Mouse (Mus musculus) gastrocnemius, postnatal 10 days (tissue): ENCODE data around the gene Vmp1. TPM values are rescaled to one million over a fixed set of nuclear protein-coding genes. Genes with fewer than 3 reads are reported as not detected.

Source experiments
- DNase-seq: peaks from one replicate; pipeline ENCODE4 v3.0.0; 2021; ENCODE audit warnings: mixed read lengths
- total RNA-seq, 2 experiments: library from RNA; stranded (reverse); gene quantifications; 2 replicates each; pipeline ENCODE4 v1.2.3; 2021

Vmp1 gene
- total RNA-seq, 2 experiments from 2014 or later = 55.6 to 58.5 TPM

DNA sequence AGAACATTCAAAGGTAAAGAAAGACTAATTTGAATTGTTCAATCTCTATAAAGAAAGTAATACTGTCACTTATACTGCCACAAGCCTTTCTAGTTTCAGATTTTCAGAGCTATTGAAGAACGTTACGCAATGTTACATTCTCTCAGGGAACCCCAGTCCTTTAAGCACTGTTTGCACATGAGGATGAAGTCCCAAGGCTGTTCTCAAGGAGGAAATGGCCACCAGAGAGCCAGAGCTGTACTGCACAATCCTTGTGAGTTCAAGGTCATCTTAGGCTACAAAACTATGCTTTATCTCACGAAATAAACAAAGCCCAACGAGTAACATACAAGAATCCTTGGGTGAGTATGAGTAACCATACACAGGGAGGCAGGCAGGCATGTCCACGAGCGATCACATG, 49.2 kb downstream of the Vmp1 start:
- DNase-seq = no peak

DNA sequence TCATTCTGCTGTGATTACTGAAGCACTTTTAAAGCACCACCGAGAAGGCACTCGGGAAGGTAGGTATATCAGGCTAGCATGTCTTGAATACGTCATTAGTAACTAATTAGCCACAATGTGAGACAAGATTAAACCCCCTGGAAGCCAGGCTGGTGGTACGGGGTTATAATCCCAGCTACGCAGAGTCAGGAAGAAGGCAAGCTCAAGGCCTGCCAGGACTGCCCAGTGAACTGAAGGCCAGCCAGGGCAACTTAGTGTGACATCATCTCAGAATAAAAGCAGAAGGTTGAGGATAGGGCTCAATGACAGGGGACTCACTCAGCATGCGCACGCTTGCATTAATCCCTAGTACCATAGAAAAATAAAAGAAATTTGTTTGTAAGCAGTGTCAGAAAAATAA, 53.7 kb downstream of the Vmp1 start:
- DNase-seq = no peak

DNA sequence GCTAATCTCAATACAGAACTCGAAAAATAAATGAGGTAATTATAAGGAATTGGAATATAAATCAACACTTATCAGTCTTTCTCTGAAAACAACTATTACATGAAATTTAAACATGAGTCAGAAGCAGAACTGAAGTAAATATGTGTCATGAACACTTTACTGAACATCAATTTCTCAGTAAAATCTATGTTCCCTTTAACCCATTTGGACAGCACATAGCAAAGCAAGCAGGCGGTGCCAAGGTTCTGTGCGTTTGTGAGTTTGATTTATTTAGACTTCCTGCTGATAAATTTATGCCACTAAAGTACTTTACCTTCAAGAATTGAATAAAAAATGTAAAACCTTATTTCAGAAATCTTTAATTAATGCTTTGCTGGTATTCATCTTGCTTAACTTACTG, 54.2 kb downstream of the Vmp1 start:
- no peak for DNase-seq

DNA sequence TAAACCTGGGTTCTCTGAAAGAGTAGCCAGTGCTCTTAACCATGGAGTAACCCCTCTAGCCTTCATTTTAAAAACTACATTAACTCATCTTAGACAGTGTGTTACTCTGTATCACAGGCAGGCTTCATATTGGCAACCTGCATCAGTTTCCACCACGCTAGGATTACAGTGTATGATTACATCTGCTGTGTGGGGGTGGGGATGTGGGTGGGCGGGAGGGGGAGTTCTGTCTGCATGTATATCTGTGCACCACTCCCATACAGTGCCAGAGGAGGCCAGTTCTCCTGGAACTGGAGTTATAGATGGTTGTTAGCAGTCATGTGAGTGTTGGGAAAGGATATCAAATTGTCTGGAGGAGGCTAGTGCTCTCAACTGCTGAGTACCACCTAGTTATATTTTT, 55.2 kb downstream of the Vmp1 start:
- no peak for DNase-seq

GRCm38 (mm10) chr11:86627649-86628048, 56.0 kb downstream of the Vmp1 start:
- no peak for DNase-seq

DNA sequence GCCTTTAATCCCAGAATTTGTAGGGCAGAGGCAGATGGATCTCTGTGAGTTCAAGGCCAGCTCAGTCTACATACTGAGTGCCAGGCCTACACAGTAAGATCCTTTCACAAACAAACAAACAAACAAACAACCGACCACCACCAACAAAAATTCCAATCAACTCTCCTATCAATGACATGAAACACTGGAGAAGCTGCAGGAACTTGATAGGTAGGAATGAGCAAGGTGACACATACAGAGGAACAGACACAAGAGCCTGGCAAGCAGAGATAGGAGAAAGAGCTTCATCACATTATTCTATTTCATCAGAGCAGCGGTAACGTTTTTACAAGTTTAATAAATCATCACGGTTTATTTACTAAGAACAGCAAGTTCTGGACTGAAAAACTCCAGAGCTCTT, 56.9 kb downstream of the Vmp1 start:
- DNase-seq = no peak

GRCm38 (mm10) chr11:86624237-86624941, 59.2 kb downstream of the Vmp1 start:
- DNase-seq = no peak

GRCm38 (mm10) chr11:86623402-86624010, 60.1 kb downstream of the Vmp1 start:
- no peak for DNase-seq

DNA sequence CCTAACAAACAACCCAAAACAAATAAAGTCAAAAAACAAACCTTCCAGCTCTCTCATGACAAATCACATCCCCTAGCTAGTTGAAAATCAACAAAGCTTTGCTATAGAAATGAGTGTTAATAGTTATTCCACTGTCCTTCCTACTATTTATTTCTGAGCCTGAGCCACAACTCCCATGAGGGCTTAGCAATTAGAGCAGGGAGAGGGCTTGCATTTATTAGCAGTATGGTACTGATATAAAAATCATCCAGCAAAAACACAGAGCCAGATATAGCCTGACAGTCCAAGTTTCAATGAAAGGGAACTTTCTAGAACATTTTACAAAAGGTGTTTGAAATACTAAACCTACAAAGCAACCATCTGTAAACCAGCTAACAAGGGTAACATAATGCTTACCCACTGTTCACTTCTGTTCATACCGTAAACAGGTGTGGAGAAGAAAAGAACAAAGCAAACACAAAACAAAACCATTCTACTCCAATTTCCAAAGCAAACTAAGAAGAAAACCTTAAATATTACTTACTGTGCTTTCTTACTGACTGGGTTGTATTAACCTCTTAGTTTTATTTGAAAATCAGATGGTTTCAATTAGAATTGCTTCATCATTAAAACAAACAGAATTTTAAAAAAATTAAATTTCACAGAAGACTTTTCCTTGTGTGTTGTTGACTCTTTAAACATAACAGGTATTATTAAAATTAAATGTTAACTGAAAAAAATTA, 61.3 kb downstream of the Vmp1 start:
- no peak for DNase-seq

- no peak for DNase-seq
Measured at GRCm38 (mm10) chr11:86621139-86621538, 62.5 kb downstream of the Vmp1 start.

DNA sequence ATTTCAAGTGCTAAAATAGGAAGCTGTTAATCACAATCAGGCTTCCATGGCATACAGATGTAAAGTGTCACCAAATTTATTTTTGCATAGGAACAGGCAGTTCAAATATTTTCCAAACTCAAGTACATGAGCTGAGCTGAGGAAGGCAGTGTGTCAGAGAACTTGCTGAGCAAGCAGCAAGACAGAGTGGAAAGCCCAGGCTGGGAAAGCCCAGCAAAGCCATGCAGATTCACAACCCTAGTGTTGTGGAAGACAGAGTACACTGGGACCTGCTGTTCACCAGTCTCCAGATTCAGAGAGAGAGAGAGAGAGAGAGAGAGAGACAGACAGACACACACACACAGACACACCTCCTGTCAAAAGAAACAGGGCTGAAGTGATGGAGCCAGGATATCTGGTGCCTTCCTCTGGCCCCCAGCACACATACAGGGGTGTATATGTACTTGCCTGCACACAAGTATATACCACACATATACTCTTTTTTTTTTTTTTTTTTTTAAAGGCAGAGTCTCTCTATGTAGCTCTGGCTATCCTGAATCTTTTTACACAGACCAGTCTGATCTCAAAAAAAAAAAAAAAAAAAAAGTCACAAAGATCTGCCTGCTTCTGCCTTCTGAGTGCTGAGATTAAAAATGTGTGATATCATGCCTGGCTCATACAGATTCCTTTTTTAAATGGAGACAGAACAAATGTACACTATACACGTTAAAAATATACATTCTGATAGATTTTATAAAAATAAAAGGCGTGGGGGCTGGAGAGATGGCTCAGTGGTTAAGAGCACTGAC, 64.9 kb downstream of the Vmp1 start:
- DNase-seq = no peak

DNA sequence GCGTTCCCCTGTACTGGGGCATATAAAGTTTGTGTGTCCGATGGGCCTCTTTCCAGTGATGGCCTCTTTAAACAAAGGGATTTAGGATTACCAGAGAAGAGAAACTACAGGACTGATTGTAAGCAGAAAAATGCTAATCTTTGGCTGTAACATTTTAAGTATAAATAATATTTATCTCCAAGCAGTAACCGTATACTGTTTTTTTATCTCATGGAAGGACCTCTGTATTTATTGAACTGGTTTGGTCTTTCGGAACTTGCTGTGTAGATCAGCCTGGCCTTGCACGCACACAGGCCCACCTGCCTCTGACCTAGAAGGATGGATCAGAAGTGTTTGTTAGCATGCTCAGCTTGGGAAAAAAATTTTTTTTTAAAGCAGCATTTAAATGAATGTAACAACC, 69.0 kb downstream of the Vmp1 start:
- no peak for DNase-seq

GRCm38 (mm10) chr11:86614056-86614530, 69.5 kb downstream of the Vmp1 start:
- DNase-seq = no peak

DNA sequence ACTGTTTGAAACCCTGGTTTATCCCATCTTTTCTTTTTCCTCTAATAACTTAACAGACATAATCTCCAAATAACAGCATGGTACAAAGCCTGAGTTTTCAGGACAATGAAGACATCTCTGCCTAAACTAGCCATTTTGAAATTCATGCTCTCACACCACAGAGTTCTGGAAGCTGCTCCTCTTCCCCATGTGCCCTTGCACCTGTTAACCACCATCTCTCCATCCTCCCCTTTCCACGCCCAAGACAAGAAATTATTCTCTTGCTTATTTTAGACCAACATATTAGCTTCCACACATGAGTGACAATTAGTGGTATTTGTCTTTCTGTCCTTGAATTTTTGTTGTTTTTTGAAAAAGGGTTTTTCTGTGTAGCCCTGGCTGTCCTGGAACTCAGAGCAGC, 71.6 kb downstream of the Vmp1 start:
- DNase-seq = no peak

GRCm38 (mm10) chr11:86610239-86610638, 73.4 kb downstream of the Vmp1 start:
- DNase-seq = no peak

DNA sequence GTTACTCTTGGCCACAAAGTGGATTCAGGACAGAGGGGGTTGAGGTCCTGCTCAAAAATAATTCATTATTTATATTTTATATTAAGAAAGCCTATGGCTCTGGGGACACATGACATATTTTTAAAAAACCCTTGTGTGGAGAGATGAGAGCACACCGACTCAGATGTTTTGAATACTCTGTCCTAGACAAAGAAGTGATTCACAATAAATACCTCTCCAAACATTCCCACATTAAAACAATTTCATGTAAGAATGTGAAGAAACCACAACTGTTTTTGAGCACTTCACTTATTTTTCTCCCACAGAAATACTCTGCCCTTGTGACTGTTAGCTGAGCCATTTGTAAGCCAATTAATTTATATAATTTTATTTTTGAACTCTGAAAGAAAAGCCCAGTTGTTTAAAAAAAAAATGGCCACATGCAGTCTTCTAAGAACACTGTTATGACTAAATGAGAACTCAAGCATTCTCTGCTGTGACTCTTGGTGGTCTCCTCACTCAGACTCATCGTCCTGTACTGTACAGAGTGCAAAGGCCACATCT, 75.8 kb downstream of the Vmp1 start:
- DNase-seq = no peak

DNA sequence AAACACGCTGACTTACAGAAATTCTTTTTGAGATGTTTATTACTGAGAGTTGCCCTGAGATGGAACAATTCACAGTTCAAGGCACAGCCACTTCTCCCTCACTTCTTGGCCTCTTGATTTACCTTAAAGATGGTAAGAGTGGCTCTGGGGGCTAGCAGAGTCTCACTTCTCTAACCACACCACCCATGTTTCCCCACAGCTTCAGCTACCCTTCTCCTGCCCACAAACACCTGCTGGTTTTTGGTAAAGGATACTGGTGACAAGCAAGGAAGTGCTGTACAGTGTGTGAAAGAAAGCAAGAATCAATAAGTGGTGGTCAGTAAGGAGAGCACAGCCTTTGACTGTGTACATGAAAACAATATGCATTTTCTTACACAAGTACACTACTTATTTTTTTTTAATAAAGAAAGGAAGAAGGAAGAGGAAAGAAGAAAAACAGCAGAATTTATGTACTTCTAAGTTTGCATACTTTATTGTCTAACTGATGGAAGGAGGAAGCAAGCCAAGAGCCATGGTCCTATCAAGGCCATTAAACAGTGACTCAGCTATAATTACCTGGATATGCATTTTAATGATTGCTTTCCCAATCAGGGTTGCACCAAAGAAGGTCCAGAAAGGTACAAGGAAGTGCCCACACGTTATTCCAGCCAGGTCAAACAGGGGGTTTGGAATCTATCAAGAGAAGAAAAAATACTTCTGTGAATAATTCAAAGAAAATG, 76.9 kb downstream of the Vmp1 start:
- DNase-seq = no peak

DNA sequence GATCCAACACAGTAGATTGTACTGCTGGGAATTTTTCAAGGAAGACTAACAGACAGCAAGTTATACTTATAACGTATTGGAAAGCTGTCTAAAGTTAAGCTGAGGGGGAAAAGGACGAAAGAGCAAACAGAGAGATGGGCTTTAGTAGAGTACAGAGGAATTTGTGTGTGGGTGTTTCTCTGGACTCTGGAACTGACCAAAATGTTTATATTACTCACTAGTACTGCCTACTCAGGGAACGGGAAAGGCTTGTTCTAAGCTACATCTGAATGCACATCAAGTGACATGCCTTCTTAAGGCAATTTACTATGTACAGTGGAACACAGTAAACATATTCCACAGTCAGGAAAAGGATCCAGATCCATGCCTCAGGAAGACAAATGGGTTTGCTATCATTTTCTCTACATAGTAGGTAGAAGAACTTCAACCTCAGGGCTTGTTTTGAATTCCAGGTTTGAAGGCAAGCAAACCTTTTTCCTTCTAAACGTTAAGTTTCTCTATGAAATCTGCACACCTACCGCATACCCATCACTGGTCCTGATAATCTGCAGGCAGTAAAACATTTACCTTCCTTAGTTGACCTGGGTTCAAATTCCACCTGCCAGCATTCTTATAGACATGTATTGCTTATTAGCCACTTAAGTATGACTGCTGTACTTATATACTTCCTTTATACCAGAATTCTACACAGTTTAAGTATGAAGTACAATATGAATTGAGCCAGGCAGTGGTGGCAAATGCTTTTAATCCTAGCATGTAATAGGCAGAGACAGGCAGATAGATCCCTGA, 78.7 kb downstream of the Vmp1 start:
- no peak for DNase-seq

- DNase-seq = no peak
Measured at GRCm38 (mm10) chr11:86604289-86604688, 79.3 kb downstream of the Vmp1 start.

DNA sequence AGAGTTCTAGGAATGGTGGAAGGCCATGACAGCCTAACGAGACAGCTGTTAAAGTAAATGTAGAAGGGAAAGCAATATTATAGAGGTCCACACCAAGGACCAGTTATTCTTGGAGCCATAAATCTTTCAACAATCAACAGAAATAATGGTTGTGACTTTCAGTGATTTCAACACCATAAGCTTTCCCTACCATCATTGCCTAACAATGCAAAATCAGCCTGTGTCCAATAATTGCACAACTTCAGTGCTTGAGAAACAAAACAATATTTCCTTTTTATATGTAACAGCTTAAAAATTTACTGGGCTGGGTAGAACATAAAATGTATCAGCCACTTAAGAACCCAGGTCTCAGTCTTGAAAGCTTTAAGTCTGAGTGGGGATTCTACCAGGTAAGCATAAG, 79.9 kb downstream of the Vmp1 start:
- DNase-seq = no peak

DNA sequence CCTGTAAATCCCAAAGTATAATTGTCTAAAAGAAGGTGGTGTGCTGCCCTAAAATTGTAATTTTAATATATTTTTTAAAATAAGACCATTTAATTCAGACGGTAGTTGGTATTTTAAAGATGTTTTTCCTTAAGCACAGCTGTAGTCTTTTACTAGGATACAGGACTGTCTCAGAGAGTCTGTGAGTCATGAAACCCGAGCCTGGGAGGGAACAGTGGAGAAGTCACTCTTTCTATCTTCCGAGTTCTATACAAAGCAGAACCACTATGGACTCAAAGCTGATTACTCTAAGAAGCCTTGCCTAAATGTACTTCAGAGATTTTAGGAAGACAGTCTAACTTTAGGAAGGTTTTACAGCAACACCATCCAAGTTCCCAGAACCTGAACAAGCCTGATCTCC, 81.5 kb downstream of the Vmp1 start:
- DNase-seq = no peak
